Comparison of ENCODE assay signal across 8 mouse cellular contexts in genomic region chr17:79771727-79772126, GRCm38 (mm10). TPM values are rescaled to one million over a fixed set of nuclear protein-coding genes. Genes with fewer than 3 reads are reported as not detected.
DNase-seq lines count a peak whose midpoint lies in the region; ATAC-seq lines count a peak whose summit lies in the region.
"Had no signal": no experiment of that assay in that cellular context is flagged by ENCODE, and none has a peak within 500 bp of the region (broad histone marks: within the 10 kb centered on the region; RNA-seq: fewer than 3 reads in every experiment).

No protein-coding gene starts in this region.

- H3K4me1 ChIP-seq in forebrain, embryonic 14.5 days (ENCODE audit: control insufficient read depth, insufficient read depth, low read length): no peaks in the 10 kb centered on the region

- no peaks in the 10 kb centered on the region for H3K9me3 ChIP-seq in forebrain, embryonic 14.5 days (replicated peaks; ENCODE audit: control insufficient read depth, low read length)

- 9% methylated on average over 10 of the region's 10 CpGs for WGBS in forebrain, embryonic 14.5 days

- no peak overlapping the region for H3K27ac ChIP-seq in forebrain, embryonic 14.5 days (ENCODE audit: low read depth, low read length)

- H3K4me3 ChIP-seq in forebrain, embryonic 14.5 days (ENCODE audit: low read depth, low read length): no peak overlapping the region

- DNase-seq in testis, postnatal 10 days (ENCODE audit: low spot score): peak; percentile 52
- DNase-seq in testis, postnatal 14 days (ENCODE audit: low spot score): no peak
- DNase-seq in forebrain, embryonic 14.5 days (ENCODE audit: low spot score): peak; percentile 49
- DNase-seq in mesoderm, embryonic 11.5 days (ENCODE audit: low read depth, low spot score): peak; percentile 50
- DNase-seq in urinary bladder, adult 2 months (ENCODE audit: low spot score): no peak
- no peak for DNase-seq in layer of hippocampus, adult 18-20 months (ENCODE audit: low spot score in 2 of 2)
- DNase-seq in heart, postnatal 25 days (ENCODE audit: low spot score): no peak

- H3K27me3 ChIP-seq in forebrain, embryonic 14.5 days (replicated peaks; ENCODE audit: control insufficient read depth, insufficient read depth, low read length): no peaks in the 10 kb centered on the region

- ATAC-seq in forebrain, embryonic 14.5 days: peak; percentile 57; the same call in 1 of the 2 replicates

- peak overlapping the region; percentile 3; the same call in 1 of the 2 replicates for H3K4me2 ChIP-seq in forebrain, embryonic 14.5 days (ENCODE audit: low read length)

- no peak overlapping the region for H3K9ac ChIP-seq in forebrain, embryonic 14.5 days (ENCODE audit: low read length)

- intact Hi-C loops in heart, postnatal 25 days (cut with DNase I): no loop called here

- H3K36me3 ChIP-seq in forebrain, embryonic 14.5 days (ENCODE audit: control insufficient read depth, insufficient read depth, low read length): no peaks in the 10 kb centered on the region

RNA-seq across cellular contexts. Expression of gene Cyp1b1, which starts 56.9 kb away (rescaled TPM):
- polyA plus RNA-seq in forebrain, embryonic 14.5 days (2014; fragmentation: Nextera tagmentation; extraction: Ambion mirVana): 5.1 and 6.9 TPM in 2 replicates
- polyA plus RNA-seq in urinary bladder, adult 2 months (2012; rRNA removed): 25.9 and 28.4 TPM in 2 replicates
- total RNA-seq in layer of hippocampus, adult 18-20 months (2021): 1 to 10 TPM; 2.7 to 3.3 TPM
- 1 to 10 TPM; 3.2 to 3.4 TPM for total RNA-seq in heart, postnatal 25 days (2021)
- total RNA-seq: hematopoietic stem cell, adult 5-6 weeks had no signal

Comparison
In these comparisons a context has a peak if more than half of its experiments do, and no peak if none do; other contexts are left out.
1. DNase-seq: peak in testis, postnatal 10 days (single experiment), forebrain, embryonic 14.5 days (single experiment) and mesoderm, embryonic 11.5 days (single experiment); none in testis, postnatal 14 days (single experiment), urinary bladder, adult 2 months (single experiment), layer of hippocampus, adult 18-20 months (0 of 2) and heart, postnatal 25 days (single experiment).